Mouse (Mus musculus): ENCODE measurements at regions not wholly inside any gene's neighbourhood (a gene's known extent, or its start where the extent isn't known, plus 50 kb on each side); places are given as distances from the start of the nearest gene placed in this dataset.
"Not testable (repeated sequence)": the region's sequence is repeated elsewhere in the genome, so short reads cannot be mapped to it uniquely, and the experiment has no call there.

GRCm38 (mm10) chr3:36387431-36387830 is 88.3 kb downstream of the Anxa5 start:
- H3K4me2 ChIP-seq (replicated peaks), result no peak overlapping the region
- 0 out of 2 replicates have a peak, but pooled peaks cover 3% of the 10 kb centered on the region for H3K4me1 ChIP-seq
- no peak overlapping the region for H3K9ac ChIP-seq (replicated peaks)
- no peak overlapping the region for H3K27ac ChIP-seq (replicated peaks)
- no peaks in the 10 kb centered on the region for H3K36me3 ChIP-seq
- no peak for ATAC-seq (ENCODE audit: low FRiP score, low read depth)
- no peaks in the 10 kb centered on the region for H3K27me3 ChIP-seq
- H3K9me3 ChIP-seq, result peaks cover 2% of the 10 kb centered on the region; the same call in 1 of the 2 replicates
- H3K4me3 ChIP-seq, result no peak overlapping the region
- WGBS, result 90% methylated on average over 5 of the region's 5 CpGs

- H3K9ac ChIP-seq (replicated peaks), result no peak overlapping the region
- H3K4me3 ChIP-seq, result no peak overlapping the region
- H3K9me3 ChIP-seq, result peaks cover 2% of the 10 kb centered on the region; the same call in 1 of the 2 replicates
- no peak overlapping the region for H3K27ac ChIP-seq (replicated peaks)
- no peak overlapping the region for H3K4me2 ChIP-seq (replicated peaks)
- no peaks in the 10 kb centered on the region for H3K27me3 ChIP-seq
- no peak for ATAC-seq (ENCODE audit: low FRiP score, low read depth)
- no peaks in the 10 kb centered on the region for H3K4me1 ChIP-seq
- WGBS, result 90% methylated on average over 4 of the region's 4 CpGs
- H3K36me3 ChIP-seq, result no peaks in the 10 kb centered on the region
Measured at GRCm38 (mm10) chr3:36383438-36383945, 92.2 kb downstream of the Anxa5 start.

- Histone ChIP-seq H3K36me3 (no peaks in the 10 kb centered on the region), H3K27me3 (no peaks in the 10 kb centered on the region), H3K9ac (replicated peaks) (no peak overlapping the region), H3K4me2 (replicated peaks) (no peak overlapping the region), H3K4me1 (no peaks in the 10 kb centered on the region), H3K27ac (replicated peaks) (no peak overlapping the region), H3K9me3 (peaks cover under 1% of the 10 kb centered on the region; the same call in 1 of the 2 replicates), H3K4me3 (no peak overlapping the region)
- ATAC-seq (ENCODE audit: low FRiP score, low read depth), result no peak
- 80% methylated on average over 5 of the region's 5 CpGs for WGBS
Measured at GRCm38 (mm10) chr3:36381621-36382193, 94.0 kb downstream of the Anxa5 start.

GRCm38 (mm10) chr3:36375722-36376121 is 100.0 kb downstream of the Anxa5 start:
- 76% methylated on average over 2 of the region's 2 CpGs for WGBS
- ATAC-seq (ENCODE audit: low FRiP score, low read depth), result no peak
- Histone ChIP-seq H3K27me3 (no peaks in the 10 kb centered on the region), H3K36me3 (no peaks in the 10 kb centered on the region), H3K9me3 (no peaks in the 10 kb centered on the region), H3K27ac (replicated peaks) (no peak overlapping the region), H3K4me2 (replicated peaks) (no peak overlapping the region), H3K4me1 (no peaks in the 10 kb centered on the region), H3K9ac (replicated peaks) (no peak overlapping the region), H3K4me3 (no peak overlapping the region)

GRCm38 (mm10) chr3:36374939-36375338 is 100.8 kb downstream of the Anxa5 start:
- no peak overlapping the region for H3K4me2 ChIP-seq (replicated peaks)
- H3K4me1 ChIP-seq, result no peaks in the 10 kb centered on the region
- no peaks in the 10 kb centered on the region for H3K36me3 ChIP-seq
- no peaks in the 10 kb centered on the region for H3K9me3 ChIP-seq
- no peaks in the 10 kb centered on the region for H3K27me3 ChIP-seq
- WGBS, result 83% methylated on average over 5 of the region's 5 CpGs
- H3K9ac ChIP-seq (replicated peaks), result no peak overlapping the region
- H3K4me3 ChIP-seq, result no peak overlapping the region
- H3K27ac ChIP-seq (replicated peaks), result no peak overlapping the region
- no peak for ATAC-seq (ENCODE audit: low FRiP score, low read depth)

GRCm38 (mm10) chr3:36360933-36361332 is 114.8 kb downstream of the Anxa5 start:
- H3K9me3 ChIP-seq, result no peaks in the 10 kb centered on the region
- no peak overlapping the region for H3K4me2 ChIP-seq (replicated peaks)
- H3K9ac ChIP-seq (replicated peaks), result no peak overlapping the region
- no peaks in the 10 kb centered on the region for H3K27me3 ChIP-seq
- no peak overlapping the region for H3K27ac ChIP-seq (replicated peaks)
- H3K36me3 ChIP-seq, result no peaks in the 10 kb centered on the region
- H3K4me1 ChIP-seq, result no peaks in the 10 kb centered on the region
- WGBS, result 83% methylated on average over 6 of the region's 6 CpGs
- no peak overlapping the region for H3K4me3 ChIP-seq
- no peak for ATAC-seq (ENCODE audit: low FRiP score, low read depth)

GRCm38 (mm10) chr3:36354201-36354600 is 121.5 kb downstream of the Anxa5 start:
- not testable (repeated sequence) for H3K9me3 ChIP-seq; H3K27ac ChIP-seq (replicated peaks); H3K36me3 ChIP-seq; H3K4me2 ChIP-seq (replicated peaks); H3K27me3 ChIP-seq; H3K9ac ChIP-seq (replicated peaks); H3K4me1 ChIP-seq; H3K4me3 ChIP-seq; ATAC-seq (ENCODE audit: low FRiP score, low read depth)
- 94% methylated on average over 3 of the region's 3 CpGs for WGBS

- no peak overlapping the region for H3K9ac ChIP-seq (replicated peaks)
- no peaks in the 10 kb centered on the region for H3K27me3 ChIP-seq
- ATAC-seq (ENCODE audit: low FRiP score, low read depth), result peak; percentile 85
- 20% methylated on average over 4 of the region's 4 CpGs for WGBS
- no peak overlapping the region for H3K4me3 ChIP-seq
- H3K4me2 ChIP-seq (replicated peaks), result no peak overlapping the region
- H3K27ac ChIP-seq (replicated peaks), result peak overlapping the region; percentile 58
- H3K36me3 ChIP-seq, result no peaks in the 10 kb centered on the region
- peaks cover 8% of the 10 kb centered on the region for H3K4me1 ChIP-seq
- H3K9me3 ChIP-seq, result peaks cover 5% of the 10 kb centered on the region; the same call in 1 of the 2 replicates
Measured at GRCm38 (mm10) chr3:36352032-36352742, 123.5 kb downstream of the Anxa5 start.

GRCm38 (mm10) chr3:36349073-36349472 is 126.6 kb downstream of the Anxa5 start:
- 81% methylated on average over 4 of the region's 4 CpGs for WGBS
- no peak for ATAC-seq (ENCODE audit: low FRiP score, low read depth)

GRCm38 (mm10) chr3:36340889-36341533 is 118.9 kb upstream of the Qrfpr start:
- no peak overlapping the region for H3K4me3 ChIP-seq
- no peak overlapping the region for H3K9ac ChIP-seq (replicated peaks)
- H3K36me3 ChIP-seq, result no peaks in the 10 kb centered on the region
- H3K27me3 ChIP-seq, result no peaks in the 10 kb centered on the region
- WGBS, result 78% methylated on average over 6 of the region's 6 CpGs
- H3K4me1 ChIP-seq, result no peaks in the 10 kb centered on the region
- no peaks in the 10 kb centered on the region for H3K9me3 ChIP-seq
- H3K4me2 ChIP-seq (replicated peaks), result no peak overlapping the region
- H3K27ac ChIP-seq (replicated peaks), result no peak overlapping the region
- ATAC-seq (ENCODE audit: low FRiP score, low read depth), result no peak

More at GRCm38 (mm10) chr3:36349073-36349472, 126.6 kb downstream of the Anxa5 start:
- Histone ChIP-seq H3K27me3 (no peaks in the 10 kb centered on the region), H3K4me1 (peaks cover 8% of the 10 kb centered on the region), H3K4me2 (replicated peaks) (no peak overlapping the region), H3K4me3 (no peak overlapping the region), H3K36me3 (no peaks in the 10 kb centered on the region), H3K9ac (replicated peaks) (no peak overlapping the region), H3K9me3 (peaks cover 4% of the 10 kb centered on the region; the same call in 1 of the 2 replicates), H3K27ac (replicated peaks) (no peak overlapping the region)

- 92% methylated on average over 5 of the region's 5 CpGs for WGBS
- no peak overlapping the region for H3K4me2 ChIP-seq (replicated peaks)
- ATAC-seq (ENCODE audit: low FRiP score, low read depth), result no peak
- H3K9ac ChIP-seq (replicated peaks), result no peak overlapping the region
- H3K4me3 ChIP-seq, result no peak overlapping the region
- H3K9me3 ChIP-seq, result no peaks in the 10 kb centered on the region
- no peaks in the 10 kb centered on the region for H3K27me3 ChIP-seq
- H3K27ac ChIP-seq (replicated peaks), result no peak overlapping the region
- no peaks in the 10 kb centered on the region for H3K4me1 ChIP-seq
- H3K36me3 ChIP-seq, result no peaks in the 10 kb centered on the region
Measured at GRCm38 (mm10) chr3:36339656-36340055, 117.5 kb upstream of the Qrfpr start.

- Histone ChIP-seq H3K27me3 (no peaks in the 10 kb centered on the region), H3K9ac (replicated peaks) (no peak overlapping the region), H3K27ac (replicated peaks) (no peak overlapping the region), H3K4me2 (replicated peaks) (no peak overlapping the region), H3K9me3 (no peaks in the 10 kb centered on the region), H3K4me3 (no peak overlapping the region), H3K4me1 (no peaks in the 10 kb centered on the region), H3K36me3 (no peaks in the 10 kb centered on the region)
- WGBS, result 81% methylated on average over 5 of the region's 5 CpGs
- ATAC-seq (ENCODE audit: low FRiP score, low read depth), result no peak
Measured at GRCm38 (mm10) chr3:36334279-36334678, 112.2 kb upstream of the Qrfpr start.
